Mouse (Mus musculus) midbrain, embryonic 16.5 days (tissue): Measurements from ENCODE around the gene Cd79b. TPM values are rescaled to one million over a fixed set of nuclear protein-coding genes. Genes with fewer than 3 reads are reported as not detected.

Experiments used
- ATAC-seq: fragments of 200-750 bp; cut with Nextera tagmentation; 2 replicates; pipeline ENCODE4 v1.8.0; 2017; ENCODE audit warnings: moderate TSS enrichment
- H3K27ac ChIP-seq: fragments of 300-500 bp; sonication (generic); 2 replicates; pipeline ENCODE4 v1.5.1; 2014; ENCODE audit warnings: mild to moderate bottlenecking, low read length, mixed read lengths
- H3K27me3 ChIP-seq: fragments of 300-500 bp; sonication (generic); 2 replicates; pipeline ENCODE4 v1.6.1; 2014; ENCODE audit warnings: low read depth, low read length, mixed read lengths; ENCODE audit not compliant: control insufficient read depth, insufficient read depth
- H3K36me3 ChIP-seq: fragments of 300-500 bp; sonication (generic); 2 replicates; pipeline ENCODE4 v1.6.1; 2014; ENCODE audit warnings: mild to moderate bottlenecking, low read length, moderate library complexity, mixed read lengths; ENCODE audit not compliant: control insufficient read depth, insufficient read depth
- H3K4me1 ChIP-seq: fragments of 300-500 bp; sonication (generic); 2 replicates; pipeline ENCODE4 v1.6.1; 2014; ENCODE audit warnings: mild to moderate bottlenecking, low read length, mixed read lengths; ENCODE audit not compliant: control insufficient read depth, insufficient read depth
- H3K4me2 ChIP-seq: fragments of 300-500 bp; sonication (generic); 2 replicates; pipeline ENCODE4 v1.6.1; 2014; ENCODE audit warnings: mild to moderate bottlenecking, low read length, mixed read lengths
- H3K4me3 ChIP-seq: fragments of 300-500 bp; sonication (generic); 2 replicates; pipeline ENCODE4 v1.5.1; 2014; ENCODE audit warnings: low read depth, mild to moderate bottlenecking, low read length, moderate library complexity, mixed read lengths
- H3K9ac ChIP-seq: fragments of 300-500 bp; sonication (generic); 2 replicates; pipeline ENCODE4 v1.6.1; 2014; ENCODE audit warnings: low read depth, low read length, mixed read lengths
- H3K9me3 ChIP-seq: fragments of 300-500 bp; sonication (generic); replicated peaks from 2 replicates; pipeline ENCODE4 v1.6.1; 2014; ENCODE audit warnings: mild to moderate bottlenecking, low read length, mixed read lengths; ENCODE audit not compliant: control insufficient read depth, poor library complexity, severe bottlenecking
- WGBS: fragments of 180-500 bp; shearing (Covaris S2); extraction: QIAGEN DNeasy Blood & Tissue Kit; methylation state at CpG from one replicate; pipeline ENCODE4 v1.1.7; 2014; 5-methylcytosine and 5-hydroxymethylcytosine counted together
- polyA plus RNA-seq: library from polyadenylated mRNA; unstranded; fragments of >200 nt; fragmentation: Nextera tagmentation; extraction: Ambion mirVana; gene quantifications from 2 replicates; pipeline ENCODE4 v1.2.1, GENCODE M21; 2015

The Cd79b gene
- 0.76 and 0.92 TPM in 2 replicates for polyA plus RNA-seq

GRCm38 (mm10) chr11:106314333-106314812 is at the start of gene Cd79b:
Gene Cd79b (minus strand): TSS chr11:106314762.
- 73% methylated on average over 9 of the region's 9 CpGs for WGBS
- ATAC-seq: no peak
- Histone ChIP-seq H3K36me3 (no peaks in the 10 kb centered on the region), H3K27ac (no peak within 1 kb of the TSS), H3K9me3 (no peaks in the 10 kb centered on the region), H3K4me2 (no peak within 1 kb of the TSS), H3K4me1 (no peaks in the 10 kb centered on the region), H3K27me3 (no peaks in the 10 kb centered on the region), H3K9ac (no peak within 1 kb of the TSS), H3K4me3 (no peak within 1 kb of the TSS)

- Histone ChIP-seq H3K27me3 (no peaks in the 10 kb centered on the region), H3K4me2 (no peak overlapping the region), H3K4me1 (no peaks in the 10 kb centered on the region), H3K9ac (no peak overlapping the region), H3K27ac (no peak overlapping the region), H3K36me3 (no peaks in the 10 kb centered on the region), H3K9me3 (no peaks in the 10 kb centered on the region; the same call in 1 of the 2 replicates), H3K4me3 (no peak overlapping the region)
- no peak for ATAC-seq
- WGBS: 17% methylated on average over 5 of the region's 5 CpGs
Observed at GRCm38 (mm10) chr11:106359350-106359749, 44.8 kb upstream of the Cd79b start.

- Histone ChIP-seq H3K4me1 (no peaks in the 10 kb centered on the region), H3K36me3 (no peaks in the 10 kb centered on the region), H3K9me3 (no peaks in the 10 kb centered on the region; the same call in 1 of the 2 replicates), H3K4me2 (no peak overlapping the region), H3K27ac (no peak overlapping the region), H3K4me3 (no peak overlapping the region), H3K9ac (no peak overlapping the region), H3K27me3 (no peaks in the 10 kb centered on the region)
- 75% methylated on average over 19 of the region's 19 CpGs for WGBS
- ATAC-seq: no peak
Observed at GRCm38 (mm10) chr11:106355382-106356128, 41.0 kb upstream of the Cd79b start.

GRCm38 (mm10) chr11:106354181-106354580 is 39.6 kb upstream of the Cd79b start:
- H3K27me3 ChIP-seq: no peaks in the 10 kb centered on the region
- H3K4me2 ChIP-seq: no peak overlapping the region
- no peaks in the 10 kb centered on the region; the same call in 1 of the 2 replicates for H3K9me3 ChIP-seq
- no peak overlapping the region for H3K4me3 ChIP-seq
- no peaks in the 10 kb centered on the region for H3K4me1 ChIP-seq
- ATAC-seq: no peak
- no peaks in the 10 kb centered on the region for H3K36me3 ChIP-seq
- no peak overlapping the region for H3K27ac ChIP-seq
- WGBS: 68% methylated on average over 1 of the region's 1 CpGs
- no peak overlapping the region for H3K9ac ChIP-seq

- Histone ChIP-seq H3K4me3 (no peak within 1 kb of the TSS), H3K27me3 (no peaks in the 10 kb centered on the region), H3K36me3 (no peaks in the 10 kb centered on the region), H3K9me3 (no peaks in the 10 kb centered on the region; the same call in 1 of the 2 replicates), H3K9ac (no peak within 1 kb of the TSS), H3K27ac (no peak within 1 kb of the TSS), H3K4me2 (no peak within 1 kb of the TSS), H3K4me1 (no peaks in the 10 kb centered on the region)
- no peak for ATAC-seq
- 87% methylated on average over 12 of the region's 12 CpGs for WGBS
Observed at GRCm38 (mm10) chr11:106353188-106353587, 38.6 kb upstream of the Cd79b start, which contains the start of gene Scn4a. Gene Scn4a (minus strand): TSS chr11:106353288.

- Histone ChIP-seq H3K36me3 (no peaks in the 10 kb centered on the region), H3K4me2 (no peak overlapping the region), H3K4me1 (no peaks in the 10 kb centered on the region), H3K27ac (no peak overlapping the region), H3K4me3 (no peak overlapping the region), H3K27me3 (no peaks in the 10 kb centered on the region), H3K9ac (no peak overlapping the region), H3K9me3 (no peaks in the 10 kb centered on the region; the same call in 1 of the 2 replicates)
- WGBS: 81% methylated on average over 4 of the region's 4 CpGs
- ATAC-seq: no peak
Observed at GRCm38 (mm10) chr11:106351941-106352340, 37.4 kb upstream of the Cd79b start.

GRCm38 (mm10) chr11:106351253-106351652 is 36.7 kb upstream of the Cd79b start:
- 62% methylated on average over 3 of the region's 3 CpGs for WGBS
- no peak for ATAC-seq
- Histone ChIP-seq H3K4me2 (no peak overlapping the region), H3K36me3 (no peaks in the 10 kb centered on the region), H3K4me1 (no peaks in the 10 kb centered on the region), H3K9me3 (no peaks in the 10 kb centered on the region), H3K9ac (no peak overlapping the region), H3K4me3 (no peak overlapping the region), H3K27me3 (no peaks in the 10 kb centered on the region), H3K27ac (no peak overlapping the region)

GRCm38 (mm10) chr11:106350853-106351252 is 36.3 kb upstream of the Cd79b start:
- H3K4me1 ChIP-seq: no peaks in the 10 kb centered on the region
- WGBS: 65% methylated on average over 4 of the region's 5 CpGs
- H3K4me3 ChIP-seq: no peak overlapping the region
- no peaks in the 10 kb centered on the region for H3K27me3 ChIP-seq
- H3K9me3 ChIP-seq: no peaks in the 10 kb centered on the region
- H3K36me3 ChIP-seq: no peaks in the 10 kb centered on the region
- no peak for ATAC-seq
- no peak overlapping the region for H3K4me2 ChIP-seq
- H3K27ac ChIP-seq: no peak overlapping the region
- H3K9ac ChIP-seq: no peak overlapping the region

GRCm38 (mm10) chr11:106349772-106350171 is 35.2 kb upstream of the Cd79b start:
- H3K4me2 ChIP-seq: no peak overlapping the region
- H3K4me3 ChIP-seq: no peak overlapping the region
- no peaks in the 10 kb centered on the region for H3K36me3 ChIP-seq
- ATAC-seq: no peak
- H3K9me3 ChIP-seq: no peaks in the 10 kb centered on the region
- no peak overlapping the region for H3K27ac ChIP-seq
- H3K9ac ChIP-seq: no peak overlapping the region
- no peaks in the 10 kb centered on the region for H3K27me3 ChIP-seq
- H3K4me1 ChIP-seq: no peaks in the 10 kb centered on the region; the same call in 1 of the 2 replicates
- 87% methylated on average over 6 of the region's 6 CpGs for WGBS
